Mouse (Mus musculus) midbrain, postnatal 0 days (tissue): ENCODE measurements around the gene Rufy2. TPM values are rescaled to one million over a fixed set of nuclear protein-coding genes. Genes with fewer than 3 reads are reported as not detected.
A peak's percentile ranks its signal among the peaks of the same experiment; 100 is the strongest.

ENCODE experiments used
- ATAC-seq: fragments of 200-750 bp; cut with Nextera tagmentation; 2 replicates; pipeline ENCODE4 v1.8.0; 2017; ENCODE audit warnings: moderate number of reproducible peaks, mild to moderate bottlenecking, moderate TSS enrichment, moderate library complexity; ENCODE audit not compliant: low FRiP score
- DNase-seq: peaks from one replicate; pipeline ENCODE4 v3.0.0-alpha.2; 2015; ENCODE audit warnings: low spot score
- H3K27ac ChIP-seq: fragments of 300-500 bp; sonication (generic); 2 replicates; pipeline ENCODE4 v1.5.1; 2014; ENCODE audit warnings: low read depth, mild to moderate bottlenecking, low read length, mixed read lengths
- H3K27me3 ChIP-seq: fragments of 300-500 bp; sonication (generic); 2 replicates; pipeline ENCODE4 v1.6.1; 2014; ENCODE audit warnings: low read length, control low read depth, mixed read lengths; ENCODE audit not compliant: insufficient read depth
- H3K36me3 ChIP-seq: fragments of 300-500 bp; sonication (generic); 2 replicates; pipeline ENCODE4 v1.6.1; 2014; ENCODE audit warnings: low read length, control low read depth, mixed read lengths; ENCODE audit not compliant: insufficient read depth
- H3K4me1 ChIP-seq: fragments of 300-500 bp; sonication (generic); 2 replicates; pipeline ENCODE4 v1.6.1; 2014; ENCODE audit warnings: mild to moderate bottlenecking, control low read depth, antibody characterized with exemption, low read length, mixed read lengths; ENCODE audit not compliant: insufficient read depth
- H3K4me2 ChIP-seq: fragments of 300-500 bp; sonication (generic); 2 replicates; pipeline ENCODE4 v1.6.1; 2014; ENCODE audit warnings: low read depth, mild to moderate bottlenecking, low read length, mixed read lengths; ENCODE audit not compliant: poor library complexity, severe bottlenecking
- H3K4me3 ChIP-seq: fragments of 300-500 bp; sonication (generic); 2 replicates; pipeline ENCODE4 v1.5.1; 2014; ENCODE audit warnings: low read depth, mild to moderate bottlenecking, low read length, moderate library complexity
- H3K9ac ChIP-seq: fragments of 300-500 bp; sonication (generic); replicated peaks from 2 replicates; pipeline ENCODE4 v1.6.1; 2014; ENCODE audit warnings: mild to moderate bottlenecking, low read length, moderate library complexity, mixed read lengths; ENCODE audit not compliant: poor library complexity, severe bottlenecking
- H3K9me3 ChIP-seq: fragments of 300-500 bp; sonication (generic); 2 replicates; pipeline ENCODE4 v1.6.1; 2016; ENCODE audit warnings: low read length, control low read depth
- CTCF ChIP-seq: IDR thresholded peaks from 2 replicates; pipeline ENCODE4 v1.5.1; 2016; ENCODE audit warnings: antibody characterized with exemption, mild to moderate bottlenecking
- WGBS: fragments of 180-500 bp; shearing (Covaris S2); extraction: QIAGEN DNeasy Blood & Tissue Kit; methylation state at CpG from one replicate; pipeline ENCODE4 v1.1.7; 2014; 5-methylcytosine and 5-hydroxymethylcytosine counted together
- polyA plus RNA-seq: library from polyadenylated mRNA; unstranded; fragments of >200 nt; fragmentation: Nextera tagmentation; extraction: Ambion mirVana; gene quantifications from 2 replicates; pipeline ENCODE4 v1.2.1, GENCODE M21; 2015
- total RNA-seq: library from RNA; depleted of rRNA; stranded (reverse); fragments of >200 nt; gene quantifications from 2 replicates; pipeline ENCODE4 v1.2.3, GENCODE M21; 2014

Rufy2 gene
- total and polyA plus RNA-seq, 2 experiments from 2014 or later: 34.5 to 65.5 TPM

DNA sequence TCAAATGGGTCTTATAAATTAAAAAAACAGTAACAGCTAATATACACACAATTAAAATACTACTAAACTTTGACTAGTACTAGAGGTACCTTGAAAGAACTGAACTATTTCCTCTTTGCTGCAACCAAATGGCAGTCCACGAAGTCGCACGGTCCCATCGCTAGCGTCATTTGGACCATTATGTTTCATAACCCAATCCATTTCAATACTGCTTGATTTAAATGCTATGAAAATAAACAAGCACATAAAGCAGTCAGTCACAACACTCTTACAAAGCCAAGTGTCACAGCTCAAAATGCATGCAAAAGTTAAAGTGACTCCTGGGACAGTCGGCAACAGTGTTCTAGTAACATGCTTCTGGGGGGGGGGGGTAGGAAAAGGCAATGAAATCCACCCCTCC, 39.3 kb downstream of the Rufy2 start:
- Histone ChIP-seq H3K36me3 (peaks cover 12% of the 10 kb centered on the region), H3K9me3 (no peaks in the 10 kb centered on the region), H3K27ac (no peak overlapping the region), H3K4me1 (no peaks in the 10 kb centered on the region; the same call in 1 of the 2 replicates), H3K9ac (no peak overlapping the region), H3K4me3 (no peak overlapping the region), H3K4me2 (no peak overlapping the region), H3K27me3 (no peaks in the 10 kb centered on the region)
- DNase-seq (no peak), ATAC-seq (no peak)
- 71% methylated on average over 6 of the region's 6 CpGs for WGBS
- TF ChIP-seq CTCF: no peak

DNA sequence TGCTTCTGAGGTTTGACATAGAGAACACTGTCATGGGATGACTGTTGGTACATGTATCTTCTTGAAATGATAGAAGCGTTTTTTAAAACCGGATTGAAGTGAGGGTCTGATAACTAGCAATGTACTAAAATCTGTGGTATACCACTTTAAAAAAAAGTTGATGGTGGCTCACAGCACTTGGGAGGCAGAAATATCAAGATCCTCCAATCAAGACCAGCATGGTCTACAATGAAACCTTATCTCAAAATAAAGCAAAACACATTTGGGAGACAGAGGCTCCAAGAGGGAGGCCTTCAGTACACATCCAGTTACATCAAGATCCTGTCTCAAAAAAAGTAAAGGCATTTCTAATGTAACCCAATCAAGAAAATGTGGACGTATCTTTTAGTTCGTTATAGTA, 41.7 kb downstream of the Rufy2 start:
- H3K9ac ChIP-seq: peak overlapping the region; percentile 48; the same call in 1 of the 2 replicates
- H3K27me3 ChIP-seq: no peaks in the 10 kb centered on the region
- ATAC-seq: no peak
- TF ChIP-seq CTCF: no peak
- WGBS: 24% methylated on average over 4 of the region's 4 CpGs
- DNase-seq: no peak
- peak overlapping the region; percentile 97 for H3K4me3 ChIP-seq
- H3K4me2 ChIP-seq: peak overlapping the region; percentile 46
- no peak overlapping the region for H3K27ac ChIP-seq
- H3K9me3 ChIP-seq: no peaks in the 10 kb centered on the region
- H3K36me3 ChIP-seq: peaks cover 4% of the 10 kb centered on the region; the same call in 1 of the 2 replicates
- H3K4me1 ChIP-seq: no peaks in the 10 kb centered on the region; the same call in 1 of the 2 replicates

DNA sequence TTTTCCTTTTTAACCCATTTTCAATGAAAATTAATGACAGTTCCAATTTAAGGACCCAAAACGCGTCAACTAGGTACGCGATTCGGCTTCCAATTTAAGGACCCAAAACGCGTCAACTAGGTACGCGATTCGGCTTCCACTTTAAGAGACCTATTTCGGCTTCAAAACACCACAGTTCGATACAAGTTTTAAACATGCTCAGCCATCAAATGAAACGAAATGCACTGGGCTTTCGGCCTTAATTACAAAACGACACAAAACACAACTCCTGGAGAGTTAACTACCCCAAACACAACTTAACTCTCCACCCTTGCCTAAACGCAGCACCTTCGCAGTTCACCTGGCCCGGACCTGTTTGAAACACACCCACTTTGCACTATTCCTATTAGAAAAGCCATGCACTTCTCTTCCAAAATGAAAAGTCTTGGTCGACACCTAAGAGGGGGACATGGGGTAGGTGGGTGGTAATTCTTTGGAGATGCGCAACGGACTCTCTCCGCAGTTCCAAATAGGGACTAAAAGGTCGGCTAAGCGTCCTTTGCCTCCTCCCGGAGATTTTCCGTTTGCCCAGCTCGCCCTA, 42.6 kb downstream of the Rufy2 start:
- no peak for TF ChIP-seq CTCF
- Histone ChIP-seq H3K36me3 (no peaks in the 10 kb centered on the region), H3K4me3 (peak overlapping the region; percentile 97), H3K27me3 (no peaks in the 10 kb centered on the region), H3K9ac (peak overlapping the region; percentile 98), H3K4me2 (peak overlapping the region; percentile 46), H3K4me1 (peaks cover 2% of the 10 kb centered on the region; the same call in 1 of the 2 replicates), H3K27ac (peak overlapping the region; percentile 100), H3K9me3 (no peaks in the 10 kb centered on the region)
- DNase-seq: no peak
- ATAC-seq: no peak
- under 1% methylated on average over 27 of the region's 27 CpGs for WGBS

DNA sequence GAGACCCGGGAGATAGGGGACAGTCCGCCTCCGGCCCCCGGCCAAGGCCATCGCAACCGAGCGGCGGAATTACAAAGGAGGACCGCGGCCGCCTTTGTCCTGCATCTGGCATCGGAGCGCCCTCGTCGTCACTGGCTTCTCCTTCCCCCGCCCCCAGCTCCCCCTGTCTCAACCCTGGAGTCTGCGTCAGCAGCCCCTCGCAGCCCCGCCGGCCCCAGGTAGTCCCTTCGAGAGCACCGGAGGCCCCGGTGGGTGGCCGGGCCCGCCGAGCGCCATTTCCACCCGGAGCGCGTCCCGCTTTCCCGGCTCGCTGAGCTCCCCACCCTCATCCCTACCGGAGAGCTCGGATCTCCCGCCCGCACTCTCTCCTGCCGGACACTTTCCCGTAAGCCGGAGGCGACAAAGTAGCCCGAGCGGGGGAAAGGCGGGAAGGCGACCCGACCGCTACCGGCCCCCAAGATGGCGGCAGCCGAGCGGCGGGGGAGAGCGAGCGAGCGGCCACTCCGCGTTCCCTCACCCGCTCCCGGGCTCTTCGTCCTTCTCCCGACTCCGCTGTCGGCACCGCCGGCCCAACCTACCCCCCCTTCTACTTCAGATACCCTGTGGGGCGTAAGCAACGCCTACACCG, 43.2 kb downstream of the Rufy2 start:
- H3K4me1 ChIP-seq: peaks cover 4% of the 10 kb centered on the region; the same call in 1 of the 2 replicates
- peak; percentile 33 for ATAC-seq

DNA sequence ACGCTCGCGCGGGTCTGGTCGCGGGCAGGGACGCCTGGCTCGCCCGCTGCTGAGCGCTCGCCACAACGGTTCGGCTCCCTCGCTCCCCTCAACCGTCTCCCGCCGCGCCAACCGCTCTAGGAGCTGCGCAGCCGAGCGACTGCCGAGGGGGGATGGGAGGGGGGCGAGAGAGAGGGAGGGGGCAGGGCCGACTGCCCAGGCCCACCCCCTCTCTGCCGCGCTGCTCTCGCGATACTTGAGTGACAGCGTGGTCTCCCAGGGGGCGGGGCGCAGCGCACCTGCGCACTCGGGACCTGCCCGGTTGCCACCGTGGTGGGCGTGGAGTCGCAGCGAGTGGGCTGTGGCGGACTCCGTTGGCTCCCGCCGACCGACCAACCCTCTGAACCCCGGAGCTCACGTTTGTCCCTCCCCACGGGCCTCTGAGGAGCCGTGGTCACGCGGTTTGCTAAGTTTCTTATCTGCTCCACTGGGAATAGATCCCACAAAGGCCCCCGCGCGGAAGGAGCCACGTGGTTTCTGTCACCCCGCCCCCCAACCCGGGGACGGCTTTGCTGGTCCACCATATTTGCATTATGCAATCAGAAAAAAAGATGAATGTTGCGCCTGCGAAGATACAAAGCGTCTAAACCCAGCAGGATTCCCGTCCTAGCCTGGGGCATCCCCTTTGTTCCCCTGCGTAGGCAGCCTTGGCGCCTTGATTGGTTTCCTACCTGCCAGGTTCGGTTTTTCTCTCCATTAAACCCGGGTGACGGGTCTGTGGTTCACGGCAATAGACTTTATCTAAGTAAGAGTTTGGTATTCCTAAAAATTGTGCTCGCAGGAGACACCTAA, 43.9 kb downstream of the Rufy2 start, which contains the start of the genes Hnrnph3 and Pbld2:
TSS of gene Hnrnph3 (minus strand) at position 469 of the 831 bp plus-strand sequence.
TSS of gene Pbld2 (plus strand) at position 567 of the 831 bp plus-strand sequence.
- H3K4me3 ChIP-seq: peak within 1 kb of the TSS; percentile 97
- peak within 1 kb of the TSS; percentile 98 for H3K9ac ChIP-seq
- no peaks in the 10 kb centered on the region for H3K27me3 ChIP-seq
- H3K27ac ChIP-seq: peak within 1 kb of the TSS; percentile 100
- no peaks in the 10 kb centered on the region for H3K36me3 ChIP-seq
- DNase-seq (peak; percentile 98), ATAC-seq (peak; percentile 96)
- H3K4me2 ChIP-seq: peak within 1 kb of the TSS; percentile 58
- H3K4me1 ChIP-seq: peaks cover 4% of the 10 kb centered on the region; the same call in 1 of the 2 replicates
- no peaks in the 10 kb centered on the region for H3K9me3 ChIP-seq
- TF ChIP-seq CTCF: no peak
- 1% methylated on average over 53 of the region's 69 CpGs for WGBS

More for the DNA sequence above, 43.2 kb downstream of the Rufy2 start:
- Histone ChIP-seq H3K27me3 (no peaks in the 10 kb centered on the region), H3K9ac (peak overlapping the region; percentile 98), H3K9me3 (no peaks in the 10 kb centered on the region), H3K27ac (peak overlapping the region; percentile 100), H3K36me3 (no peaks in the 10 kb centered on the region), H3K4me3 (peak overlapping the region; percentile 97), H3K4me2 (peak overlapping the region; percentile 46)
- DNase-seq: peak; percentile 70
- TF ChIP-seq CTCF: no peak
- WGBS: under 1% methylated on average over 51 of the region's 68 CpGs
